Mouse (Mus musculus): ENCODE data around the gene Rtp2. TPM values are rescaled to one million over a fixed set of nuclear protein-coding genes. Genes with fewer than 3 reads are reported as not detected.

The Rtp2 gene
- polyA plus RNA-seq, 1 experiment from 2014 or later = 5.9 TPM

DNA sequence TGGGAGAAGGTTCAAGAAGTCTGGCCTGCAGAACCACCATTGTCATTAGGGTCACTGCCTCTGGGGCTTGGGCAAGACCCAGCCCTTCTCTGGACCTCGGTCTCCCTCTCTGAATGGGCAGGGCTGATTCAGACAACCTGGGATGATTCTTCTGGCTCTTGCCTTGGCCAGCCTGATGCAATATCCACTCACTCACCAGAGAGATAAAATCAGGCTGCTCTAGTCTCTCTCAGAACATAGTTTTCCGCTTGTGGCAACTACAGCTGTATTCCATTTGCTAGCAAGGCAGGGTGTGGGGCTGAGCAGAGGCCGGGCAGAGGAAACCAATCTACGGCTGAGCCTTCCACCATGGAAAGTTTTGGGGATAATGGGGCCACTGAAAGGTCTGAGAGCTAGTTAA, 36.7 kb upstream of the Rtp2 start:
- H3K4me2 ChIP-seq (replicated peaks) = no peak overlapping the region
- no peaks in the 10 kb centered on the region for H3K27me3 ChIP-seq
- peaks cover 60% of the 10 kb centered on the region for H3K36me3 ChIP-seq
- H3K4me1 ChIP-seq = peaks cover 23% of the 10 kb centered on the region
- ATAC-seq (ENCODE audit: insufficient number of reproducible peaks, low FRiP score, low TSS enrichment, low read depth) = peak; percentile 17; the same call in 1 of the 2 replicates
- H3K27ac ChIP-seq (replicated peaks) = peak overlapping the region; percentile 30; the same call in 1 of the 2 replicates
- H3K4me3 ChIP-seq (replicated peaks) = no peak overlapping the region
- no peaks in the 10 kb centered on the region for H3K9me3 ChIP-seq (replicated peaks)
- WGBS = 40% methylated on average over 4 of the region's 4 CpGs
- H3K9ac ChIP-seq = no peak overlapping the region

DNA sequence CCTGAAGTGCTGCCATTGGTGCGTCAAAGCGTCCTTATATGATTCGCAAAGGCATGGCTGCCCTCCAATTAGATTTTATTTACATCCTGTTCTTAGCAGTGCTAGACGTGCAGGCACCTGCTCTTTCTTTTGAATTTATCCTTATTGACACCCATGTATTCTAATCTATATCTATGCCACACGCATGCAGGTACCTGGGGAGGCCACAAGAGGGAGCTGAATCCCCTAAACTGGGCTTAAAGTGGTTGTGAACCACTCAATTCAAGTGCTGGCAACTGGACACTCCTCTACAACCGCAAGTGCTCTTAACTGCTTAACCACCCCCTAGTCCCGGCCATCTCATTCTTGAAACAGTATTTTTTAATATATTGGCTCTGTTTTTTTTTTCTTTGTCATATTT, 35.1 kb upstream of the Rtp2 start:
- ATAC-seq (ENCODE audit: insufficient number of reproducible peaks, low FRiP score, low TSS enrichment, low read depth) = no peak
- H3K9ac ChIP-seq = no peak overlapping the region
- H3K36me3 ChIP-seq = peaks cover 48% of the 10 kb centered on the region
- no peaks in the 10 kb centered on the region for H3K9me3 ChIP-seq (replicated peaks)
- no peaks in the 10 kb centered on the region for H3K27me3 ChIP-seq
- H3K27ac ChIP-seq (replicated peaks) = no peak overlapping the region
- H3K4me3 ChIP-seq (replicated peaks) = no peak overlapping the region
- H3K4me1 ChIP-seq = peaks cover 26% of the 10 kb centered on the region
- WGBS = 86% methylated on average over 7 of the region's 7 CpGs
- no peak overlapping the region for H3K4me2 ChIP-seq (replicated peaks)

DNA sequence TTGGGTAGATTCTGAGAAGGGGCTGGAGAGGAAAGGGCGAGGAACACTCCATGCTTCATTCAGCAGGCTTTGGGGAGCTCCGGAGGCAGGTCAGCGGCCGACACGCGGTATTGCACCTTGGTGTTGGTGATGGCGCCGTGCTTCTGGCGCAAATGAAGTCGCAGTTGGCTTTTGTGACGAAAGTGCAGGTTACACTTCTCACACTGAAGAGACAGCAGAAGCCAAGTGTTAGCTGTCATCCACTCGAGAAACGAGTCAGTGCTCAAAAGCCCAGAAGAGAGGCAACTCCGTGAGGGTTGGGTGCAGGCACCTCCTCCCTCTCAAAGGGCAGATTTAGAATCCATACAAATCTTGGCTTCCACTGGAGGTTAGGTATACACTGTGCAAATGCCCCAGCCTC, 33.9 kb upstream of the Rtp2 start:
- H3K27ac ChIP-seq (replicated peaks) = no peak overlapping the region
- H3K4me2 ChIP-seq (replicated peaks) = no peak overlapping the region
- H3K9me3 ChIP-seq (replicated peaks) = no peaks in the 10 kb centered on the region
- H3K27me3 ChIP-seq = no peaks in the 10 kb centered on the region
- no peak for ATAC-seq (ENCODE audit: insufficient number of reproducible peaks, low FRiP score, low TSS enrichment, low read depth)
- peaks cover 26% of the 10 kb centered on the region for H3K4me1 ChIP-seq
- 91% methylated on average over 14 of the region's 14 CpGs for WGBS
- H3K4me3 ChIP-seq (replicated peaks) = no peak overlapping the region
- H3K36me3 ChIP-seq = peaks cover 40% of the 10 kb centered on the region
- H3K9ac ChIP-seq = no peak overlapping the region

DNA sequence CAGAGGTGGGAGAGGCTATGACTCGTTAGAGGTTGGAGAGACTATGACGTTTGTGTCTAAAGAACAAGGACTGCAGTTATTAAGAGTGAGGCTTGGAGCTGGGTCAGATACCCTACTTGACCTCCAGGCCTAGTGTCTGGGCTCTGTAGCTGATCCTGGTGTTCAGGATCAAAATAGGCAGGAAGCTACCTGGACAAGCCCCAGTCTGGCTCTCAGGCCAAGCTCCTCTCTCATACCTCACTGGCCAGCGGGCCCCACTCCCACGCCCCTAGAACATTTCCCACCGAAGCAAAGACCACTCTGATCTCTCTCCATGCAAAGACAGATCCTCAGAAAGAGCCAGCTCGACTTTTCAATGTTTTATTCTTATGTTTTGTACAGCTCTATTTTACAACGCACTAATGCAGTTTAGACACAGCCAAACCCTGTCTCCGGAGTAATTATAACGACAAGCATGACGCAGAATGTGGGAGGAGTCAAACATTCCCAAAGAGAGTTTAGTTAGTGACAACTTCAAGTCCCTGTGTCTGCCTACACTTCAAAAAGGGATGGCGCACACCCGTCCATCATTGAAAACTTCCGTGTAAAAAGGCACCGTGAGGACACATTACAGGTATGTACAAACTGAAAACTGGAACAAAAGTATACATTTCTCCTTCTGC, 32.6 kb upstream of the Rtp2 start:
- Histone ChIP-seq H3K4me3 (replicated peaks) (no peak overlapping the region), H3K9ac (no peak overlapping the region), H3K9me3 (replicated peaks) (no peaks in the 10 kb centered on the region), H3K36me3 (peaks cover 37% of the 10 kb centered on the region), H3K4me1 (peaks cover 21% of the 10 kb centered on the region), H3K4me2 (replicated peaks) (no peak overlapping the region), H3K27me3 (no peaks in the 10 kb centered on the region), H3K27ac (replicated peaks) (no peak overlapping the region)
- WGBS = 55% methylated on average over 14 of the region's 14 CpGs
- ATAC-seq (ENCODE audit: insufficient number of reproducible peaks, low FRiP score, low TSS enrichment, low read depth) = no peak

DNA sequence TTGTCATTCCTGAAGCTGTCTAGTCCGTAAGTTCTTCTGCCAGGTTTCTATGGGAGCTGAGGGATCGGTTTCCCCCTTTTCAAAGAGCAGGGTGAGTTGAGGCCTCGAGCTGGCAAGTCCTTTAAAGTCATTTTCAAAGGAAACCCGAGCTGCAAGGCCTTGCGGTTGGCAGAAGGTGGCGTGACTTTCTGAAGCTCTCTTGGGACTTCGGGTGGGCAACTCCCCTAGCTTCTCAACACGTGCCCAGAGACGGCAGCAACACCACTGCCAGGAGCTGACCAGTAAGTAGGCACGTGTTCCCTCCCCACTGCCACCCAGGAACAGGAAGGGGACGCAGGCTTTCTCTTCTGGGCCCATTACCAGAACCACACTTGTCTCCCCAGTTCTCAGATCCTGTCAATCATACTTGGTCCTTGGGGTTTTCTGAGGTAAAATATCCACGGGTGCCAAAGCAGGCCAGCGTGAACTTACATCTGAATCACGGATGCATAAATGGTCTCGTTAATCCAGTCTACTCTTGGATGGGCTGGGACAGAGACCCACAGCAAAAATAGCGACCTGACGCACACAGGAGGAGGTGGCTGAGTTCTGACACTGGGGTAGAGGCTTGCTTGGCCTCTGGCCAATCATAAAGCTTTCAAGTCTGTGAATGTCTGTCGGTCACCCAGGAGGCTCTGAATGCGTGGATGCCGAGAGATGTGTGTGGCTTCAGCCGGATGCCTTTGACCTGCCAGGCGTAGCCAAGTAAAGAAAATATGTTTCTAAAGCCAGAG, 31.9 kb upstream of the Rtp2 start:
- ATAC-seq (ENCODE audit: insufficient number of reproducible peaks, low FRiP score, low TSS enrichment, low read depth) = no peak
- Histone ChIP-seq H3K4me1 (peaks cover 13% of the 10 kb centered on the region), H3K4me3 (replicated peaks) (no peak overlapping the region), H3K9me3 (replicated peaks) (no peaks in the 10 kb centered on the region), H3K4me2 (replicated peaks) (no peak overlapping the region), H3K9ac (no peak overlapping the region), H3K27ac (replicated peaks) (no peak overlapping the region), H3K36me3 (peaks cover 34% of the 10 kb centered on the region), H3K27me3 (no peaks in the 10 kb centered on the region)
- WGBS = 50% methylated on average over 22 of the region's 22 CpGs

DNA sequence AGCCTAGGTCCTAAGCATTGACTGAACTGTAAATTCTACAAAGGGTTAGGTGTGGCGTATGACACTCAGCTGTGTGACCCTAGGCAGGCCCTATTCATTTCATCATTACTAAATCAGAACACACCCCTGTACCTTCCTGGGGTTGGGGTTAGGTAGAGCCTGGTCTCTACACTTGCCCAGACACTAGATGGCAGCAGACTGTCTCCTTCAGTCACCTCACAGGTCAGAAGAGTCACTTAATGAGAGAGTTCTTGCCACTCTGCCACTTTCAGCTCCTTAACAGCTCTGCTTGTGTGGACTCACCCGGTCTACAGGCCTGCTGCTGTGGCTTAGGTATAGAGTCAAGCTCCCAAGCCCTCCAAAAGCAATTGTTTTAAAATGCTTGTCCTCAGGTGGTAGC, 30.2 kb upstream of the Rtp2 start:
- H3K36me3 ChIP-seq = peaks cover 18% of the 10 kb centered on the region
- H3K27ac ChIP-seq (replicated peaks) = no peak overlapping the region
- ATAC-seq (ENCODE audit: insufficient number of reproducible peaks, low FRiP score, low TSS enrichment, low read depth) = no peak
- no peaks in the 10 kb centered on the region for H3K9me3 ChIP-seq (replicated peaks)
- H3K4me2 ChIP-seq (replicated peaks) = no peak overlapping the region
- 83% methylated on average over 2 of the region's 2 CpGs for WGBS
- H3K27me3 ChIP-seq = no peaks in the 10 kb centered on the region
- no peak overlapping the region for H3K4me3 ChIP-seq (replicated peaks)
- peaks cover 12% of the 10 kb centered on the region; the same call in 1 of the 2 replicates for H3K4me1 ChIP-seq
- H3K9ac ChIP-seq = no peak overlapping the region

DNA sequence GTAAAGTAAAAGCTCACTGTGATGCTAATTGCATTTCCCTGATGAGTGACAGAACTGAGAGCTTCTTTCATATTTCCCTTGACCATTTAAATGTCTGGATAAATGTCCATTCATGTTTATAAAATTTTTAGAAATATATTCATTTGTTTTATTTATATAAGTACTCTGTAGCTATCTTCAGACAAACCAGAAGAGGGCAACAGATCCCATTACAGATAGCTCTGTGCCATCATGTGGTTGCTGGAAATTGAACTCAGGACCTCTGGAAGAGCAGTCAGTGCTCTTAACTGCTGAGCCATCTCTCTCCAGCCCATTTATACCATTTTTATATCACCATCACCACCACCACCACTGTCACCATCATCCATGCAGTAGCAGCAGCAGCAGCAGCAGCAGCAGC, 26.7 kb upstream of the Rtp2 start:
- no peak for ATAC-seq (ENCODE audit: insufficient number of reproducible peaks, low FRiP score, low TSS enrichment, low read depth)
- no peaks in the 10 kb centered on the region for H3K27me3 ChIP-seq
- H3K27ac ChIP-seq (replicated peaks) = no peak overlapping the region

DNA sequence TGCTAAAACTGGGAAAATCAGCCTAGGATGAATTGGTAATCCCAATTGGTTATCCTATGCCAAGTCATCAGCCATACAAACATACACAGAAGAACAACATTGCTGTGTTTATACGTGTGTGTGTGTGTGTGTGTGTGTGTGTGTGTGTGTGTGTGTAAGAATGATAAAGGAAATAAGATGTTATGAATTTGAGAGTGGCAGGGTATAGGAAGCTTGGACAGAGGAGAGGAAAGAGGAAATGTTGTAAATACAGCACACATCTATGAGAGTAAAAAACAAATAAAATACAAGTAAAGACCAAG, 21.7 kb upstream of the Rtp2 start:
- no peak overlapping the region for H3K27ac ChIP-seq (replicated peaks)
- no peak overlapping the region for H3K4me2 ChIP-seq (replicated peaks)
- WGBS = 28% methylated on average over 1 of the region's 1 CpGs
- H3K4me3 ChIP-seq (replicated peaks) = no peak overlapping the region
- H3K36me3 ChIP-seq = no peaks in the 10 kb centered on the region
- no peak overlapping the region for H3K9ac ChIP-seq
- no peak for ATAC-seq (ENCODE audit: insufficient number of reproducible peaks, low FRiP score, low TSS enrichment, low read depth)
- H3K9me3 ChIP-seq (replicated peaks) = no peaks in the 10 kb centered on the region
- H3K27me3 ChIP-seq = no peaks in the 10 kb centered on the region
- H3K4me1 ChIP-seq = no peaks in the 10 kb centered on the region

More for the DNA sequence above, 26.7 kb upstream of the Rtp2 start:
- Histone ChIP-seq H3K36me3 (no peaks in the 10 kb centered on the region), H3K9ac (no peak overlapping the region), H3K4me3 (replicated peaks) (no peak overlapping the region), H3K4me2 (replicated peaks) (no peak overlapping the region), H3K4me1 (0 out of 2 replicates have a peak, but pooled peaks cover 4% of the 10 kb centered on the region), H3K9me3 (replicated peaks) (no peaks in the 10 kb centered on the region)

DNA sequence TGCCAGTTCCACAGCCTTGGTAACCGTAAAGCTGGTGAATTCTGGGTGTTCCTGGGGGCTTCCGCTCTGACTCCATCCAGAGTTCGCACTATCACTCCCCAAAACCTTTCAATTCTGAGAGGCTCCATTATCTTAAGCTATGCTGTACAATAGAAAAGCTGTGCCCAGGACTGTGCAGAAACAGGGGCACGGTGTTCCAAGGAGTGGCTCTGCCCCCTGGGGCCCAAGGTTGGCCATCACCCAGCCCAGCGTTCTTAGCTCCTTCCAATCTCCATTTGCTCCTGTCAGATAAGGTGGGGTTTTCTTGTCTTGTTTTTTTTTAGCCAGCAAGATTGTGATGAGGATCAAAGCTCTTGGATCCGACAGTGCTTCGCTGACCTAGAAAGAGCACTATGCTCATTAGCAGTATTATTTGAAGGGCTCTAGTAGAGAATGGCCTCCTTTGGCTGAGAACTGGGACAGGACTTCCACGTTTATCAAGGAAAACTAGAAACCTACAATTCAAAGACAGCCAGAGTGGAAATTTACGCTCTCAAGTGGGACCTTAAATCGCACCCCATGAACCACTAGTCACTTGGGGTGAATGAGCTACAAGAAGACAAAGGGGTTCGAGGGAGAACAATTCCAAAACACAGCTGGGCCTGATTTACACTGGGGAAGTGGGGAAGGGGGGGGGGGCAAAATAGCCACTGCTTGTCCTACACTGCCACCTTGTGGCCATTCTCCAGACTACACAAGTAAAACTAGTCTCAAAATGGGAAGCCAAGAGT, 21.2 kb upstream of the Rtp2 start:
- Histone ChIP-seq H3K9ac (no peak overlapping the region), H3K27ac (replicated peaks) (no peak overlapping the region), H3K4me3 (replicated peaks) (no peak overlapping the region), H3K36me3 (no peaks in the 10 kb centered on the region), H3K9me3 (replicated peaks) (no peaks in the 10 kb centered on the region), H3K4me1 (no peaks in the 10 kb centered on the region), H3K4me2 (replicated peaks) (no peak overlapping the region), H3K27me3 (no peaks in the 10 kb centered on the region)
- no peak for ATAC-seq (ENCODE audit: insufficient number of reproducible peaks, low FRiP score, low TSS enrichment, low read depth)
- 40% methylated on average over 11 of the region's 11 CpGs for WGBS

DNA sequence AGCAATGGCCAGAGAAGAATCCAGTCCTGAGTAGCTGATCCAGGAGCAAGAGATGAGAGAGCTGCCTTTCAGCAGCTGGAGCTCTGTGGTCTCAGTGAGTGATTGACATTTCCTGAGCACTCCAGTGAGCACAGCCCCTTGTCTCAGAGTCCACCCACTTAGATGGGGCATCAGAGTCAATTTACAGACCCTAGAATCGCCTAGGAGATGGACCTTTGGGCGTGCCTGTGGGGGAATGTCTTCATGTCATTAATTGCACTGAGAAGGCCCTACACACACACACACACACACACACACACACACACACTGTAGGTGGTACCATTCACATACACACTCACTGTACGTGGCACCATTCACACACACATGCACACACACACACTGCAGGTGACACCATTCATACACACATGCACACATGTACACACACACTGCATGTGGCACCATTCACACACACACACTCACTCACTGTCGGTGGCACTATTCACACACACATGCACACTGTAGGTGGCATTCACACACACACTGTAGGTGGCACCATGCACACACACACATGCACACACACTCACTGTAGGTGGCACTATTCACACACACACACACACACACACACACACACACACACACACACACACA, 20.0 kb upstream of the Rtp2 start:
- no peaks in the 10 kb centered on the region for H3K9me3 ChIP-seq (replicated peaks)
- H3K27me3 ChIP-seq = no peaks in the 10 kb centered on the region
- H3K36me3 ChIP-seq = no peaks in the 10 kb centered on the region
- H3K4me1 ChIP-seq = no peaks in the 10 kb centered on the region
- no peak overlapping the region for H3K4me2 ChIP-seq (replicated peaks)
- WGBS = 70% methylated on average over 4 of the region's 4 CpGs
- H3K27ac ChIP-seq (replicated peaks) = no peak overlapping the region
- H3K4me3 ChIP-seq (replicated peaks) = no peak overlapping the region
- no peak for ATAC-seq (ENCODE audit: insufficient number of reproducible peaks, low FRiP score, low TSS enrichment, low read depth)
- no peak overlapping the region for H3K9ac ChIP-seq

DNA sequence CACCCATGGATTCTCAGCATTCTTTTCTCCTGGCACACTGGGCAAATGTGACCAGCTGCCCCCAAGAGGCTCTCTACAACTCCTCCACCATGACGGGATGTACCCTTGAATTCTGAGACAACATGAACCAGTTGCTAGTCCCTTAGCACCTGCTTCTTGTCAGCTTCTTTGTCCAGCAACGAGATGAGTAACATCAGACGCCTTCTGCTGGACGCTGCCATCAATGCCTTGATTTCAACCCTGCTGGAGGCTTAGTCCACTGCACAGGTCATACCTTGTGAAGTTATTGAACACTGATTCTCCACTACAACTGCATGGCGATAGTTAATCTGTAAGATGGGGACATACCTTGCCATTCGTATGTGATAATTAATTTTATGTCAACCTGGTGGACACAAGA, 15.5 kb upstream of the Rtp2 start:
- Histone ChIP-seq H3K27me3 (no peaks in the 10 kb centered on the region), H3K9ac (no peak overlapping the region), H3K4me2 (replicated peaks) (no peak overlapping the region), H3K4me1 (no peaks in the 10 kb centered on the region), H3K4me3 (replicated peaks) (no peak overlapping the region), H3K36me3 (no peaks in the 10 kb centered on the region), H3K27ac (replicated peaks) (no peak overlapping the region), H3K9me3 (replicated peaks) (no peaks in the 10 kb centered on the region)
- WGBS = 89% methylated on average over 6 of the region's 6 CpGs
- ATAC-seq (ENCODE audit: insufficient number of reproducible peaks, low FRiP score, low TSS enrichment, low read depth) = no peak

Data from embryonic facial prominence, embryonic 15.5 days (tissue).